Mouse (Mus musculus): Measurements from ENCODE around the gene Lrrfip2.

Lrrfip2 gene

GRCm38 (mm10) chr9:111117794-111118251 is 431 bp downstream of the Lrrfip2 start:
- peak; percentile 91 to 95 for DNase-seq (ENCODE audit: inconsistent age in 2 of 2, low spot score in 1 of 2)

GRCm38 (mm10) chr9:111118252-111118890 is 979 bp downstream of the Lrrfip2 start:
- DNase-seq (ENCODE audit: inconsistent age in 2 of 2, low spot score in 1 of 2): peak; percentile 73 to 92

DNA sequence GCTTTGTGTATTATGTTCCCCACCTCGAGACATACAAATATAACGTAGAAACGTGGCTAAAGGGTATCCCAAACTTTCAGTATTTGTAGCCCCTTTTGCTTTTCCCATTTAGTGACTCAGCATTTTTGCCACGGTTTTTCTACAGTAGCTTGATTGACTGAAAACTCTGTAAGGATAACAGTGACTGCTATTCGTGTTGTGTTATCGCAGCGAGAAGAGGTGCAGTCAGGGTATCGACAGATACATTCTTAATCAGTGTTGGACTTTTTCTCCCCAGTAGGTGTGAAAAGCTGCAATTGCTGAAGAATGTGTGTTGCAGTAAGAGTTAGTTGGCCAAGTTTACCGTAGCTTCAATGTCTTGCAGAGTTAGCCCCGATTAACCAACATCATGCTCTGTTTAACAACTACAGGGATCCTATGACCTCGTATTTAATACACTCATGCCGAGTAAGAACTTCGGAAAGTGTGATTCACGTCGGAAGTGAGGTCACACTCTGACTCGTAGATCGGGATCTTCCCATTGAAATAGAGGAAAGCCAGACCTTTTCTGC is 1.6 kb downstream of the Lrrfip2 start:
- peak; percentile 81 to 93 for DNase-seq (ENCODE audit: inconsistent age in 2 of 2, low spot score in 1 of 2)

- DNase-seq (ENCODE audit: inconsistent age in 2 of 2, low spot score in 1 of 2): peak; percentile 75 to 82
Measured at GRCm38 (mm10) chr9:111122446-111122845, 5.1 kb downstream of the Lrrfip2 start.

- DNase-seq (ENCODE audit: inconsistent age in 2 of 2, low spot score in 1 of 2): no peak
Measured at GRCm38 (mm10) chr9:111123336-111123735, 5.9 kb downstream of the Lrrfip2 start.

DNA sequence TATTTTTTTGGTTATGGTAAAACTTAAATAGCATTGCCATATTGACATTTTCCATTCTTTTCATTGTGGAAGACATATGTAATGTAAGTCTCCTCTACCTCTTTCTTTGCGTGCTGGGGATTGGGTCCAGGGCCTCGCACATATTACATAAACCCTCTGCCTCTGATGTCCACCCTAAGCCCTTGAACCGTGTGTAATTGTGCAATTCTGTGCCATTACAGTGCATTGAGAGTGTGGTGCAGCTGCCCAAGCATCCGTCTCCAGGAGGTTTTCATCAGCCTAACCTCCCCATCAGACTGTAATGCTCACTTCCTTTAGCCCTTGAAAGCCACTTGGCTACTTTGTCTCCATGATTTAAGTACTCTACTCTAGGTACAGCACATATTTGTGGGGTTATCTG is 7.0 kb downstream of the Lrrfip2 start:
- peak in 1 of 2 experiments; percentile 53 for DNase-seq (ENCODE audit: inconsistent age in 2 of 2, low spot score in 1 of 2)

DNA sequence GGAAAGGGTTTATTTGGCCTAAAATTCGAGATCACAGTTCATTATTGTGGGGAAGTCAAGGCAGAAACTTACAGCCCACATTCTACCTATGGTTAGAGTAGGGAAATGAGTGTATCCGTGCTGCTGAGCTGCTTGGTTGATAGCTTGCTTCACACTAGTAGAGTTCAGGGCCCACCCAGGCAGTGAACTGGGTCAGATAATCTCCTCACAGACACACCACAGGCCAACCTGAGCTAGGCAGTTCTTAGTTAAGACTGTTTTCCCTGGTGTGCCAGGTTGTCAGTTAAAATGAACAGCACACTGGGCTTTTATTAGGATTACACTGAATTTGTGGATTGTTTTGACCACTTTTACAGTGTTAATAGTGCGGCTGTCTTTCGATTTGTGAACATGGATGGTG is 9.3 kb downstream of the Lrrfip2 start:
- no peak for DNase-seq (ENCODE audit: inconsistent age in 2 of 2, low spot score in 1 of 2)

GRCm38 (mm10) chr9:111127749-111128148 is 10.4 kb downstream of the Lrrfip2 start:
- no peak for DNase-seq (ENCODE audit: inconsistent age in 2 of 2, low spot score in 1 of 2)

- peak; percentile 27 to 62 for DNase-seq (ENCODE audit: inconsistent age in 2 of 2, low spot score in 1 of 2)
Measured at GRCm38 (mm10) chr9:111130126-111130525, 12.7 kb downstream of the Lrrfip2 start.

- DNase-seq (ENCODE audit: inconsistent age in 2 of 2, low spot score in 1 of 2): no peak
Measured at GRCm38 (mm10) chr9:111138161-111138560, 20.8 kb downstream of the Lrrfip2 start.

- no peak for DNase-seq (ENCODE audit: inconsistent age in 2 of 2, low spot score in 1 of 2)
Measured at GRCm38 (mm10) chr9:111142721-111143120, 25.3 kb downstream of the Lrrfip2 start.

GRCm38 (mm10) chr9:111143387-111143786 is 26.0 kb downstream of the Lrrfip2 start:
- DNase-seq (ENCODE audit: inconsistent age in 2 of 2, low spot score in 1 of 2): no peak

- no peak for DNase-seq (ENCODE audit: inconsistent age in 2 of 2, low spot score in 1 of 2)
Measured at GRCm38 (mm10) chr9:111144711-111145110, 27.3 kb downstream of the Lrrfip2 start.

DNA sequence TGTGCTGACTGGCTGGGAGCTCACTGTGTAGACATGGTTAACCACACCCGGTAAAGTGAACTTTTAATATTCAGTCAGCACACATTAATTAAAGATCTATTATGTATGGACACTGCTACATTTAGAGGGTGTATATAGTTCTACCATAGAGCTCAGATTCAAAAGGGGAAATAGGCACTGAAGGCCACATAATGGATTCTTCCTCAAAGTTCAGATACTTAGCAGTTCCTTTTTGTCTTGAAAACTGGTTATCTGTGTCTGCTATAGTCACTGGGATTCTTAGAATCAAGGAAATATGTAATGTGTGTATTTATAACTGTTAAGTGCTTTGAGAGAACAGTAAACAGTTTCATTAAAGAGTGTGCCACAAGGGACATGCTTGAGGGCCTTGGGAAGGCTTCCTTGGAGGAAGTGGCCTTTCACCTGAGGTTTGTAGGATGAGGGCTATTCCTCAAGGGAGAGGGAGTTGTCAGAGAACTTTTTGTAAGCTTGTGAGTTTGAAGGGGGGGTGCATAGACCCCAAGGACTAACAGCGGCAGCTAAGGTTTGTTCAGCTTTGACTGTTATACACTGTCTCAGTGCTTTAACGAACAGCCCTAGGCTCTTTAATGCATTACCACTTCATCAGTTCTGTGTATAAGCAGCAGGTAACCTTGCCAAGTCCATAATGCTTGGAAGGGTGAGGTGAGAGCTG is 28.3 kb downstream of the Lrrfip2 start:
- no peak for DNase-seq (ENCODE audit: inconsistent age in 2 of 2, low spot score in 1 of 2)

DNA sequence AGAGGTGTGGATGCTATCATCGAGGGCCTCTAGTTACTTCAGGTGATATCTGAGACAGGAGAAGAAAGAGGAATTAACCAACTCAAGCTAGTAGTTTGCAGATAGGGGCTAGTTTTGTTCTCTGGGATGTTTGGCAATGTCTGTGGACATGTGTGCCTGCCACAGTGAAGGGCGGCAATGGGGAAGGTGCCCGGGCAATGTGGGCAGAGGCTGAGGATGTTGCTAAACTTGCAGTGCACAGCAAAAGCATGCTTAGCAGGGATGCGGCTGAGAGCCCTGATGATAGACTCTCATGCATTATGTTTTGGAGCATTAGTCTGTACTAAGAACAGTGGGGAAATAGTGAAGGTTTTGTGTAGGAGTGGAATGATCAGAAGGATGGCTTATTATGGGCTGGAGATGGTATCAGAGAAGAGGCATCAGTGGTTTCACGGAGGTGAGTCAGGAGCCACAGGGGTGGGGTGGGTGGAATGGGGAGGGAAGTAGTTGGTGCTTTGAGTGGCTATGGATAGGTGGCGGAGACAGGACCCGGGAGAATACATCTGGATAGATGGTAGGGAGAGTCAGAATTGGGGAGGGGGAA is 28.9 kb downstream of the Lrrfip2 start:
- no peak for DNase-seq (ENCODE audit: inconsistent age in 2 of 2, low spot score in 1 of 2)

GRCm38 (mm10) chr9:111148006-111148405 is 30.6 kb downstream of the Lrrfip2 start:
- no peak for DNase-seq (ENCODE audit: inconsistent age in 2 of 2, low spot score in 1 of 2)

- DNase-seq (ENCODE audit: inconsistent age in 2 of 2, low spot score in 1 of 2): no peak
Measured at GRCm38 (mm10) chr9:111148414-111148813, 31.0 kb downstream of the Lrrfip2 start.

DNA sequence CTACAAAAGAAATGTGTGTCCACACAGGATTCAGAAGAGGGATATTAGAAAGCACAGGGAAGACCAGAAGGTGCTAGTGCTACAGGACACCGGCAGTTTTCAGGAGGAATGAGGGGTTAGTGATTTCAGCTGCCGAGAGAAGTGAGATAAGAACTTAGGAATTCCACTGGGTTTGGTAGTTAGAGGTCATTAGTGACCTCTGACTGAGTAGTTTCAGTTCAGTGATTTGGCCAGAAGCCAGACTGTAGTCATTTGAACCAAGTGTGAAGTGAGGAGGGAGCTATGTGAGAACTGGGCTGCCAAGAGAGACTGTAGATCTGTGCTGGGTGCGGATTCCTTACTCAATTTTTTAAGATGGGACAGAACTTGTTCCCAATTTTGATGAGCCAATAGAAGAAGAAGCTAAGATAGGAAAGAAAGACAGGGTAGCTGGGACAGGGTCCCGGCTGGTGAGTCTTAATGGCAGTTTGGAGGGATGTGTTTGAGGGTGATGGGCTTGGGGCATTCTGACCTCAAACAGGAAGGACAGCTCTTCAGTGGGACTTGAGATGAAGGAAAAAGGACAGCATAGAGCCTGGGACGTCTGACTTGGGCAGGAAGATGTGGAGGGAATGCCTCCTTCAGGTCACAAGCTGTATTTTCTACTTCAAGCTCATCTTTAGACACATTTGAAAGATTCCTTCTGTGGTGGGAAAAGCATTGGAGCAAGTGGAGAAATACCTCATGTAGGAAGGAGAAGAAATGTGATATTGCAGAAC is 32.0 kb downstream of the Lrrfip2 start:
- peak; percentile 20 to 79 for DNase-seq (ENCODE audit: inconsistent age in 2 of 2, low spot score in 1 of 2)

GRCm38 (mm10) chr9:111152314-111152897 is 35.0 kb downstream of the Lrrfip2 start:
- DNase-seq (ENCODE audit: inconsistent age in 2 of 2, low spot score in 1 of 2): no peak

- DNase-seq (ENCODE audit: inconsistent age in 2 of 2, low spot score in 1 of 2): no peak
Measured at GRCm38 (mm10) chr9:111153026-111153425, 35.6 kb downstream of the Lrrfip2 start.
